Mouse (Mus musculus) adrenal gland, postnatal 36 days (tissue): Measurements from ENCODE around the gene Mex3d. TPM values are rescaled to one million over a fixed set of nuclear protein-coding genes. Genes with fewer than 3 reads are reported as not detected.
"Not testable (repeated sequence)": the region's sequence is repeated elsewhere in the genome, so short reads cannot be mapped to it uniquely, and the experiment has no call there.

Source experiments
- DNase-seq, 2 experiments: peaks; one replicate each; pipeline ENCODE4 v3.0.0; 2021; ENCODE audit warnings: mixed read lengths in 1 of 2
- total RNA-seq, 2 experiments: library from RNA; stranded (reverse); gene quantifications; 2 replicates each; pipeline ENCODE4 v1.2.3; 2021

Mex3d gene
- total RNA-seq, 2 experiments from 2014 or later = 22.4 to 29.9 TPM

- DNase-seq = no peak
These were observed 31.3 kb downstream of the Mex3d start, which contains the start of gene Plk5 for GRCm38 (mm10) chr10:80356001-80356682. Gene Plk5 (plus strand): TSS chr10:80356459.

GRCm38 (mm10) chr10:80355431-80355830 is 32.0 kb downstream of the Mex3d start:
- no peak for DNase-seq

- DNase-seq = no peak
These were observed 34.7 kb downstream of the Mex3d start for GRCm38 (mm10) chr10:80352727-80353126.

DNA sequence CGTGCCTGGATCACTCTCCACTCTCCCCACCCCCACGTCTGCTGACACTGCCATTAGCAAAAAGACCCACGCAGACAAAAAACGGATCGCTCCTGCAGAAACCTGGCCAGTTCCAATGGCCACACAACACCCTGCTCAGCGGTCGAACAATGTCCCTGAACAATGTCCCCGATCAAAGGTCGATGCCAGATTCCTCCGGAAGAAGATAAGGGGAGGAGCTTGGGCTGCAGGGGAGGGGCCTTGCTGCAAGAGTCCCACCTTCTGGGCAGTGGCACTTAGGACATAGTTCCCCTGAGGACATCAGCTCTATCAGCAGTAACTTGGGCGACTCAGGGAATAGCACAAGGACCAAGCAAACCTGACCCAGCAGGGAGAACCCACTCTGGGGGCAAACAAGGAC is 35.6 kb downstream of the Mex3d start:
- DNase-seq = no peak

DNA sequence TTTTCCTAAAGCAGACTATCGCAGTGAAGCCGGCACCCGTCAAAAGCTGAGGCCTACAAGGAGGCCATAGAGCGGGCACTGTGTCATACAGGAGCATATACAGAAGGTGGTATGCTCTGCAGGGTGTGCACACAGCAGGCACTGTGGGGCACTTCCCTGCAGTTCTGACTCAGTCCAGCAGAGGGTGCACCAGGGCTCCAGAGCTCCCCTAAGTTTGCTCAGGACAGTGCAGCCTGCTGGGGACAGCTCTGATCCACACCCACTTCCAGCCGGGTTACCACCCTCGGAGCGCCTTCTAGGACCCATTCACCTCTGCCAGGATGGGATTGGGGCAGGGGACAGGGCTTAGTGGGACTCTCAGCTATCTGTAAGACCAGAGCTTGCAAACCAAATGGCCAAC is 37.2 kb downstream of the Mex3d start:
- DNase-seq = peak; percentile 88 to 91

- no peak for DNase-seq
These were observed 38.5 kb downstream of the Mex3d start for GRCm38 (mm10) chr10:80348981-80349380.

- peak; percentile 55 to 76 for DNase-seq
These were observed 39.1 kb downstream of the Mex3d start, which contains the start of gene Adamtsl5 for GRCm38 (mm10) chr10:80348244-80348781. Gene Adamtsl5 (minus strand): TSS chr10:80348412.

- no peak for DNase-seq
These were observed 39.9 kb downstream of the Mex3d start for GRCm38 (mm10) chr10:80347514-80347967.

GRCm38 (mm10) chr10:80345929-80346328 is 41.5 kb downstream of the Mex3d start:
- not testable (repeated sequence) for DNase-seq

- DNase-seq = no peak
These were observed 42.3 kb downstream of the Mex3d start for GRCm38 (mm10) chr10:80345122-80345521.

- DNase-seq = no peak
These were observed 43.3 kb downstream of the Mex3d start for GRCm38 (mm10) chr10:80344131-80344661.

DNA sequence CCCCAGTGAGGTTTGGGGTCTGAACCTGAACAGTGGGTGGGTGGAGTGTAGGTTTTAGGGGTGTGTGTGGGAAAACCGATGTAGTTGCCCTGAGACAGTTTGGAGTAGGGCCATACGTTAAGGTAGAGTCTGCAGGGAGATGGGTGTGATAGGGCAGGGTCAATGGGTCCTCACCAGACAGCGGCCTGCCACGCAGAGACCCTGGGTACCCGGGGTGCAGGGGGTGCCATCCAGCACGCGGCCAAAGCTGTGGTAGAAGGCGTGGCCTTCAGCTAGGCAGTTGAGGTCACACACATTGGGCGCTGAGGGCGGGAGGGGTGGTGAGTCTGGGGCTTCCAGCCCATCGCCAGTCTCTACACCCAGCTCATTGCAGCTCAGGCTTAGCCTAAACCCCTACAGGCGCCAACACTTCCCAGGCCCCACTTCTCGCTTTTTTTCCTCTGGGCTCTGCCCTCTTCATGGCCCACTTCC is 44.0 kb downstream of the Mex3d start:
- no peak for DNase-seq

- DNase-seq = peak; percentile 74 to 77
These were observed 44.6 kb downstream of the Mex3d start for GRCm38 (mm10) chr10:80342749-80343424.

DNA sequence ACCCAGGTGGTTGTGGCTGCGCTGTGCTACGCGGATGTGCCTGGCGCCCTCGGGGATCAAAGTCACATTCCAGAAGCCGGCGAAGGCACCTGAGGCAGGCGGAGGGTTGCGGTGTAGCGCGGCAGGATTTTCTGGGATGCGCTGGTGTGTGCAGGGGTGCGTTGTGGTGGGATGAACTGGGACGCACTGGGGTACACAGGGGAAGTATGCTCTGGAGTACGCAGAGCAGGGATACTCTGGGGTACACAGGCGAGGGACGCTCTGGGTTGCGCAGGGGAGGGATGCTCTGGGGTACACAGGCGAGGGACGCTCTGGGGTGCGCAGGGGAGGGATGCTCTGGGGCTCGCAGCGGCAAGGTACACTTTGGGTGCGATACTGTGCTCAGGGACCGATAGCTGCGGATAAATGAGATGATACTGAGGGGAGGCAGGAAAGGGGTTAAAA is 45.1 kb downstream of the Mex3d start:
- DNase-seq = no peak

GRCm38 (mm10) chr10:80341491-80342304 is 45.8 kb downstream of the Mex3d start:
- no peak for DNase-seq

DNA sequence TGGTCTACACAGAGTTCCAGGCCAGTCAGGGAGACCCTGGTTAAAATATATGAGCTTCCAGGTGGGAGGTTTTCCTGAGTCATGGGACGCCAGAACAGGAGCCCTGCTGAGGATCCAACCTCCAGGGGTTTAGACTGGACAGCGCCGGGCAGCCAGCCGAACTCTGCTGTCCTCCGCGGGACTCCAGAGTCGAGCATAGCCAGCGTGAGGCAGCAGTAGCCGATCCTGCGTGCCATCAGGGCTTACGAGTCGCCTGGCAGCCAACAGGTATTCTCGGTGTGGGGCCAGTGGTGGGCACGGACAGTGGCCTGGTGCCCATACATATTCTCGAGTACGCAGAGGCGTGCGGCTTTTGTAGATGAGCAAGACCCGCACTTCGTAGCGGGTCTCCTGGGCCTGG is 46.4 kb downstream of the Mex3d start:
- no peak for DNase-seq

DNA sequence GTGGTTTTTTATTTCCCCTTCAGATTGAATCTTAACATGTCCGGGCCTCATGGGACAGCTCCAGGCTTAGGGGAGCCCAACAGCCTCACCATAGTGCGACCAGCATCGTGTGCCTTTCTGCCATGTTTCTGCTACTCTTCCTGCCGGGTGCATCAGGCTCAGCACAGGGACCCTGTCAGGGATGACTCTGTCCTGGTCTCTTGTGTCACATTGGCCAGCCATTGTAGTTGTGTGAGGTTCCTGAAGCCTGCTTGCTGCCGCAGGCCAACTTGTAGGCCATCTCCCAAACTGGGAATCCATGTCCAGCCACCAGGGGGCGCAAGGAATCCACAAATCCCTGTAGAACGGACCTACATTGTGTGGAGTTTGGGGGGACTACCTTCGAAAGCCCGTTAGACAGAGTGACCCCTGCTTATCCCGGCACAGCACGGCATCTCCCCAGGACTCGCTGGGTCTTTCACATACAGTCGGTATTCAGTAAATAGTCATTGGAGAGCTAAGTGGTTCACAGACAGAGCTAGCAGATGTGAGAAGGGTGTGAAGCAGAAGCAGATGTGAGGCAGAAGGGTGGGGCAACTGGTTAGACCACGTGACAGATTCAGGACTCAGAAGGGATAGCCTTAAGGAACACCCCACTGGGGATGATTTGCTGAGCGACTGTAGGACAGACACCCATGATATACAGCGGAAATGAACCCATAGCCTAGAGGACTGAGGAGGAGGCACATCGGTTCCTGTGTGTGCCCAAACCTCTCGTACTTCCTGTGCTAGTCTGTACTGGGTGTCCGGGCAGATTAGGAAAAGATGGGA is 47.3 kb downstream of the Mex3d start:
- DNase-seq = peak; percentile 87 to 88

GRCm38 (mm10) chr10:80336263-80336662 is 51.2 kb downstream of the Mex3d start:
- DNase-seq = no peak

DNA sequence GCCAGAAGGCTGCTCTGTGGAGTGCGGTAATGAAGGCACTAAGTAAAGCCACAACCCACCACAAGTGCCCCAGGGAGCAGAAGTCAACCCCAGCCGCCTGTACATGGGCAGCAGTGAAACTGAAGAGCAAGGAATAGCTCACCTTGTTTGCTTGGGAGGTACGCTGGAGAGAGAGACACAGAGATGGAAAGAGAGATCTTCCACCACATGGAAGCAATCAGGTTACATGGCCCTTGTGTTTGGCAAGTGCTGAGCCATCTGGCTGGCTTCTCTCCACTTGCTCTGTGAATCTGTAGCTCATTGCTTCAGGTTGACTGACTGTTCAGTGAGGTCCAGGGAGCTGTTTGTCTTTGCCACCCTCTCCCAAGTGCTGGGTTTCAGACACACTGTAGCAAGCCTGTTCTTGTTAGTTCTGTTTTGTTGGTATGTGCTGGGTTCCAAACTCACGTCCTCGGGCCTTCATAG is 54.9 kb downstream of the Mex3d start:
- no peak for DNase-seq

DNA sequence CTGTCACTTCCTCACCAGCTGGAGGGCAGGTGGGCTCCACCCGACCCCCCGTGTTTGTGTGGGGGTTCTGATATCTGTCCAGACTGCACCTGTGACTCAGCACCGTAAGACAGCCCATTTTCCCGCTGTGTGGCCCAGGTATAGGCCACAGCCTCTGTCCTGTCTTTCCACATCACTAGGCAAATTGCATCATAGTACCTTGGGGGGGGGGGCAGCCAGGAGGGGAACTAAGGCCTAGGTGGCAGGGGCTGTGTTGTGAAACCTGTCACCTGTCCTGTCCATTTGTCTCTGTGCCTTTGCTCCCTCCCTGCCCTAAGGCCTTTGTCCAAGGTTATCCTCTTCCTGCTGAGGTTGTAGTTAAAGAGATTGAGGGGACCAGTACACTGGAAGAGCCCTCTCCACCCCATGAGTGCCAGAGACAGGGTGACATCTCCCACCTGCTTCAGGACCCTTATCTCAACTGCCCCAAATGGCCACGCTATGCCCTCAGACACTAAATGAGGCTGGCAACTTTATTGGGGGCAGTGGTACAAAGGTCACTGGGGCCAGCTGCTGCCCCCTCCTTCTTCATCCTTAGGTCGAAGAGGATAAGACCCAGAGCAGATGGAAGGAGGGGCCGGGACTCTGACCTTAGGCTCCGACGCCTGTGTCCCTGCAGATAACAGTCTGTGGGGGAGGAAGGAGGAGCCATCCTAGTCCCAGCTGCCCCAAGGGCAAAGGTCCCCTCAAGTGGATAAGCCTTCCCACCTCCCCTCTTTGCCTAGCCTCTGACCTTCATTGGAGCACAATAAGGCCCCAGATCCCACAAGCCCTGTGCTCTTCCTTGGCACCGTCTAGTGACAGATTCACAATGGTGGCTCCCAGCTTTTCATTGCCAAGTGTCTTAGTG is 55.6 kb downstream of the Mex3d start:
- no peak for DNase-seq
